Mouse (Mus musculus) midbrain, embryonic 11.5 days (tissue): ENCODE data around the gene Dnal4. TPM values are rescaled to one million over a fixed set of nuclear protein-coding genes. Genes with fewer than 3 reads are reported as not detected.

ENCODE experiments used
- ATAC-seq: fragments of 200-750 bp; cut with Nextera tagmentation; 2 replicates; pipeline ENCODE4 v1.8.0; 2017; ENCODE audit warnings: moderate TSS enrichment, moderate library complexity; ENCODE audit not compliant: low FRiP score
- DNase-seq: peaks from one replicate; pipeline ENCODE4 v3.0.0; 2015; ENCODE audit warnings: low spot score; ENCODE audit errors: missing footprints
- H3K27ac ChIP-seq: fragments of 300-500 bp; sonication (generic); 2 replicates; pipeline ENCODE4 v1.5.1; 2014; ENCODE audit warnings: low read depth, low read length
- H3K27me3 ChIP-seq: fragments of 300-500 bp; sonication (generic); 2 replicates; pipeline ENCODE4 v1.6.1; 2014; ENCODE audit warnings: mild to moderate bottlenecking, low read length, moderate library complexity, mixed read lengths; ENCODE audit not compliant: control insufficient read depth, insufficient read depth
- H3K36me3 ChIP-seq: fragments of 300-500 bp; sonication (generic); 2 replicates; pipeline ENCODE4 v1.6.1; 2014; ENCODE audit warnings: mild to moderate bottlenecking, low read length, moderate library complexity, mixed read lengths; ENCODE audit not compliant: control insufficient read depth, insufficient read depth
- H3K4me1 ChIP-seq: fragments of 300-500 bp; sonication (generic); 2 replicates; pipeline ENCODE4 v1.6.1; 2014; ENCODE audit warnings: low read length; ENCODE audit not compliant: control insufficient read depth, insufficient read depth
- H3K4me2 ChIP-seq: fragments of 300-500 bp; sonication (generic); 2 replicates; pipeline ENCODE4 v1.6.1; 2014; ENCODE audit warnings: mild to moderate bottlenecking, moderate library complexity
- H3K4me3 ChIP-seq: fragments of 300-500 bp; sonication (generic); 2 replicates; pipeline ENCODE4 v1.5.1; 2014; ENCODE audit warnings: low read depth, low read length
- H3K9ac ChIP-seq: fragments of 300-500 bp; sonication (generic); 2 replicates; pipeline ENCODE4 v1.6.1; 2014; ENCODE audit warnings: low read length
- H3K9me3 ChIP-seq: fragments of 300-500 bp; sonication (generic); 2 replicates; pipeline ENCODE4 v1.6.1; 2016; ENCODE audit warnings: low read length; ENCODE audit not compliant: control insufficient read depth
- WGBS: fragments of 180-500 bp; shearing (Covaris S2); extraction: QIAGEN DNeasy Blood & Tissue Kit; methylation state at CpG from one replicate; pipeline ENCODE4 v1.1.7; 2014; 5-methylcytosine and 5-hydroxymethylcytosine counted together
- polyA plus RNA-seq: library from polyadenylated mRNA; unstranded; fragments of >200 nt; fragmentation: Nextera tagmentation; extraction: Ambion mirVana; gene quantifications from 2 replicates; pipeline ENCODE4 v1.2.1, GENCODE M21; 2014

Dnal4 gene
- polyA plus RNA-seq, result 62.9 and 72.1 TPM in 2 replicates

- Histone ChIP-seq H3K9ac (no peak within 1 kb of the TSS), H3K36me3 (no peaks in the 10 kb centered on the region), H3K27ac (no peak within 1 kb of the TSS), H3K4me3 (no peak within 1 kb of the TSS), H3K4me1 (peaks cover 16% of the 10 kb centered on the region; the same call in 1 of the 2 replicates), H3K4me2 (no peak within 1 kb of the TSS), H3K27me3 (no peaks in the 10 kb centered on the region), H3K9me3 (no peaks in the 10 kb centered on the region)
- ATAC-seq (no peak), DNase-seq (no peak)
These were observed at the start of gene Dnal4 for GRCm38 (mm10) chr15:79777749-79778148. Gene Dnal4 (minus strand): TSS chr15:79777849.

GRCm38 (mm10) chr15:79827061-79827777 lies 49.6 kb upstream of the Dnal4 start:
- H3K9me3 ChIP-seq, result no peaks in the 10 kb centered on the region
- ATAC-seq, result no peak
- H3K4me3 ChIP-seq, result no peak overlapping the region
- WGBS, result 89% methylated on average over 14 of the region's 14 CpGs
- H3K27ac ChIP-seq, result no peak overlapping the region
- peaks cover 19% of the 10 kb centered on the region for H3K4me1 ChIP-seq
- peaks cover 10% of the 10 kb centered on the region for H3K36me3 ChIP-seq
- DNase-seq, result no peak
- no peak overlapping the region for H3K9ac ChIP-seq
- H3K4me2 ChIP-seq, result no peak overlapping the region
- H3K27me3 ChIP-seq, result no peaks in the 10 kb centered on the region

- H3K4me1 ChIP-seq, result peaks cover 12% of the 10 kb centered on the region
- DNase-seq, result no peak
- H3K9ac ChIP-seq, result no peak overlapping the region
- no peak overlapping the region for H3K4me3 ChIP-seq
- no peaks in the 10 kb centered on the region for H3K9me3 ChIP-seq
- 87% methylated on average over 9 of the region's 9 CpGs for WGBS
- peaks cover 8% of the 10 kb centered on the region for H3K36me3 ChIP-seq
- no peaks in the 10 kb centered on the region for H3K27me3 ChIP-seq
- ATAC-seq, result no peak
- H3K27ac ChIP-seq, result no peak overlapping the region
- no peak overlapping the region for H3K4me2 ChIP-seq
These were observed 48.7 kb upstream of the Dnal4 start for GRCm38 (mm10) chr15:79826221-79826935.

- DNase-seq, result peak; percentile 89
- H3K4me1 ChIP-seq, result peaks cover 8% of the 10 kb centered on the region
- H3K9ac ChIP-seq, result no peak overlapping the region
- WGBS, result 58% methylated on average over 14 of the region's 14 CpGs
- H3K4me3 ChIP-seq, result no peak overlapping the region
- ATAC-seq, result no peak
- peaks cover 6% of the 10 kb centered on the region; the same call in 1 of the 2 replicates for H3K36me3 ChIP-seq
- no peaks in the 10 kb centered on the region for H3K27me3 ChIP-seq
- no peak overlapping the region for H3K4me2 ChIP-seq
- no peak overlapping the region for H3K27ac ChIP-seq
- no peaks in the 10 kb centered on the region for H3K9me3 ChIP-seq
These were observed 47.6 kb upstream of the Dnal4 start for GRCm38 (mm10) chr15:79825146-79825825.

- Histone ChIP-seq H3K9ac (no peak overlapping the region), H3K27ac (no peak overlapping the region), H3K4me1 (no peaks in the 10 kb centered on the region; the same call in none of the 2 replicates), H3K4me2 (no peak overlapping the region), H3K4me3 (no peak overlapping the region), H3K36me3 (peaks cover 6% of the 10 kb centered on the region; the same call in 1 of the 2 replicates), H3K27me3 (no peaks in the 10 kb centered on the region), H3K9me3 (no peaks in the 10 kb centered on the region)
- no peak for DNase-seq
- 70% methylated on average over 19 of the region's 19 CpGs for WGBS
- no peak for ATAC-seq
These were observed 46.1 kb upstream of the Dnal4 start for GRCm38 (mm10) chr15:79823588-79824280.

- Histone ChIP-seq H3K27me3 (no peaks in the 10 kb centered on the region), H3K9me3 (no peaks in the 10 kb centered on the region), H3K4me1 (no peaks in the 10 kb centered on the region; the same call in 1 of the 2 replicates), H3K4me2 (no peak overlapping the region), H3K9ac (no peak overlapping the region), H3K36me3 (peaks cover 6% of the 10 kb centered on the region; the same call in 1 of the 2 replicates), H3K27ac (no peak overlapping the region), H3K4me3 (no peak overlapping the region)
- WGBS, result 78% methylated on average over 13 of the region's 13 CpGs
- peak; percentile 16; the same call in 1 of the 2 replicates for ATAC-seq
- DNase-seq, result no peak
These were observed 44.9 kb upstream of the Dnal4 start for GRCm38 (mm10) chr15:79822265-79823199.

GRCm38 (mm10) chr15:79818325-79818724 lies 40.7 kb upstream of the Dnal4 start:
- no peak for ATAC-seq
- no peaks in the 10 kb centered on the region for H3K9me3 ChIP-seq
- H3K36me3 ChIP-seq, result peaks cover 4% of the 10 kb centered on the region; the same call in 1 of the 2 replicates
- no peak overlapping the region for H3K27ac ChIP-seq
- peak; percentile 78 for DNase-seq
- WGBS, result 92% methylated on average over 4 of the region's 4 CpGs
- no peaks in the 10 kb centered on the region for H3K27me3 ChIP-seq
- H3K9ac ChIP-seq, result no peak overlapping the region
- H3K4me3 ChIP-seq, result no peak overlapping the region
- H3K4me1 ChIP-seq, result peaks cover 8% of the 10 kb centered on the region
- H3K4me2 ChIP-seq, result no peak overlapping the region

- Histone ChIP-seq H3K9me3 (no peaks in the 10 kb centered on the region), H3K36me3 (no peaks in the 10 kb centered on the region), H3K4me1 (peaks cover 8% of the 10 kb centered on the region), H3K27ac (no peak overlapping the region), H3K4me3 (no peak overlapping the region), H3K9ac (no peak overlapping the region), H3K4me2 (no peak overlapping the region), H3K27me3 (no peaks in the 10 kb centered on the region)
- DNase-seq (no peak), ATAC-seq (no peak)
- WGBS, result 45% methylated on average over 8 of the region's 8 CpGs
These were observed 36.1 kb upstream of the Dnal4 start for GRCm38 (mm10) chr15:79813666-79814258.
